Mouse (Mus musculus): ENCODE results near the gene Def8.

DNA sequence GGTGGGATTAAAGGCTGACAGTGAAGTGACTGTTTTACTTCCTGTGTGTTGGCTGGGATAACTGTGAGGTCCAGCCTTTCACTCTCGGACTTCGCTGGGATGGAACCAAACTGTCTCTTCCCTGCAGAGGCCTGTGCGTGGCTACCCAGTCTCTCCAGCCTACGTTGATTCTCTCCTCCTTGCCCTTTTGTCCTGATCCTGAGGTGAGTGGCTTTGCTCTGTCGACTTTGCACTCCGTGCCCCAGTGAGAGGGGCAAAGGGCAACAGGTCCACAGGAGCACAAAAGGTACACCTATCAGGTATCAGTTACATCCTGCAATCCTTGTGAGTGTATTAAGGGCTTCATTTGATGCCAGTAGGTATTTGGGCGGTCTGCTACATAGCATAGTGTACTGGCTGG, at the start of gene Def8:
- TF ChIP-seq CTCF (IDR thresholded peaks at IDR 0.05; ENCODE audit: low read depth, low read length) (no peak), POLR2A (IDR thresholded peaks at IDR 0.05; ENCODE audit: borderline replicate concordance, low read depth, low read length) (no peak)

Measured in bone marrow macrophage, adult 2 months (primary cell).